Mouse (Mus musculus): ENCODE measurements around the gene Dapk3. TPM values are rescaled to one million over a fixed set of nuclear protein-coding genes. Genes with fewer than 3 reads are reported as not detected.
A peak's percentile ranks its signal among the peaks of the same experiment; 100 is the strongest.
"Not testable (repeated sequence)": the region's sequence is repeated elsewhere in the genome, so short reads cannot be mapped to it uniquely, and the experiment has no call there.

Gene Dapk3
- polyA plus RNA-seq, 1 experiment: 64.8 TPM

GRCm38 (mm10) chr10:81167200-81168086 is 15.4 kb upstream of the Dapk3 start, which contains the start of gene Pias4:
TSS of gene Pias4 (minus strand) at chr10:81167923.
- TF ChIP-seq POLR2A (IDR thresholded peaks at IDR 0.05; ENCODE audit: insufficient read depth, low read length) (no peak), CTCF (IDR thresholded peaks at IDR 0.05; ENCODE audit: low read depth, low read length) (no peak), EP300 (IDR thresholded peaks at IDR 0.05; ENCODE audit: insufficient read depth, low read depth, low read length) (no peak)
- H3K9me3 ChIP-seq (replicated peaks; ENCODE audit: control insufficient read depth, insufficient read depth, low read length, poor library complexity, severe bottlenecking): no peaks in the 10 kb centered on the region

GRCm38 (mm10) chr10:81168087-81168431 is 14.7 kb upstream of the Dapk3 start:
- peak overlapping the region; percentile 89 for H3K27ac ChIP-seq (ENCODE audit: insufficient read depth, low read length)
- no peaks in the 10 kb centered on the region for H3K4me1 ChIP-seq (ENCODE audit: control insufficient read depth, insufficient read depth, low read length)
- no peak for TF ChIP-seq EP300 (IDR thresholded peaks at IDR 0.05; ENCODE audit: insufficient read depth, low read depth, low read length)
- no peak for TF ChIP-seq POLR2A (IDR thresholded peaks at IDR 0.05; ENCODE audit: insufficient read depth, low read length)
- TF ChIP-seq CTCF (IDR thresholded peaks at IDR 0.05; ENCODE audit: low read depth, low read length): no peak
- H3K27me3 ChIP-seq (ENCODE audit: control insufficient read depth, insufficient read depth, low read length, poor library complexity, severe bottlenecking): no peaks in the 10 kb centered on the region
- peak overlapping the region; percentile 82 for H3K4me3 ChIP-seq (ENCODE audit: low read depth, low read length)
- peak overlapping the region; percentile 79 for H3K9ac ChIP-seq (ENCODE audit: low read depth, poor library complexity, severe bottlenecking)
- peaks cover 7% of the 10 kb centered on the region; the same call in 1 of the 2 replicates for H3K36me3 ChIP-seq (ENCODE audit: control insufficient read depth, insufficient read depth, low read length, poor library complexity, severe bottlenecking)
- H3K9me3 ChIP-seq (replicated peaks; ENCODE audit: control insufficient read depth, insufficient read depth, low read length, poor library complexity, severe bottlenecking): no peaks in the 10 kb centered on the region

More at GRCm38 (mm10) chr10:81167200-81168086, 15.4 kb upstream of the Dapk3 start, which contains the start of gene Pias4:
- peak within 1 kb of the TSS; percentile 89 for H3K27ac ChIP-seq (ENCODE audit: insufficient read depth, low read length)
- peak within 1 kb of the TSS; percentile 96 for H3K4me3 ChIP-seq (ENCODE audit: low read depth, low read length)
- H3K9ac ChIP-seq (ENCODE audit: low read depth, poor library complexity, severe bottlenecking): peak within 1 kb of the TSS; percentile 79
- no peaks in the 10 kb centered on the region for H3K4me1 ChIP-seq (ENCODE audit: control insufficient read depth, insufficient read depth, low read length)
- no peaks in the 10 kb centered on the region for H3K27me3 ChIP-seq (ENCODE audit: control insufficient read depth, insufficient read depth, low read length, poor library complexity, severe bottlenecking)
- peaks cover 7% of the 10 kb centered on the region; the same call in 1 of the 2 replicates for H3K36me3 ChIP-seq (ENCODE audit: control insufficient read depth, insufficient read depth, low read length, poor library complexity, severe bottlenecking)

GRCm38 (mm10) chr10:81168521-81169244 is 14.1 kb upstream of the Dapk3 start:
- H3K9me3 ChIP-seq (replicated peaks; ENCODE audit: control insufficient read depth, insufficient read depth, low read length, poor library complexity, severe bottlenecking): no peaks in the 10 kb centered on the region
- TF ChIP-seq CTCF (IDR thresholded peaks at IDR 0.05; ENCODE audit: low read depth, low read length): no peak
- peak; percentile 39 for TF ChIP-seq POLR2A (IDR thresholded peaks at IDR 0.05; ENCODE audit: insufficient read depth, low read length)
- H3K27ac ChIP-seq (ENCODE audit: insufficient read depth, low read length): peak overlapping the region; percentile 89
- peak overlapping the region; percentile 79 for H3K9ac ChIP-seq (ENCODE audit: low read depth, poor library complexity, severe bottlenecking)
- H3K27me3 ChIP-seq (ENCODE audit: control insufficient read depth, insufficient read depth, low read length, poor library complexity, severe bottlenecking): no peaks in the 10 kb centered on the region
- H3K4me1 ChIP-seq (ENCODE audit: control insufficient read depth, insufficient read depth, low read length): no peaks in the 10 kb centered on the region
- peak overlapping the region; percentile 82 for H3K4me3 ChIP-seq (ENCODE audit: low read depth, low read length)
- peaks cover 3% of the 10 kb centered on the region; the same call in 1 of the 2 replicates for H3K36me3 ChIP-seq (ENCODE audit: control insufficient read depth, insufficient read depth, low read length, poor library complexity, severe bottlenecking)

GRCm38 (mm10) chr10:81169411-81169900 is 13.3 kb upstream of the Dapk3 start:
- Histone ChIP-seq H3K9ac (ENCODE audit: low read depth, poor library complexity, severe bottlenecking) (peak overlapping the region; percentile 35; the same call in 1 of the 2 replicates), H3K4me3 (ENCODE audit: low read depth, low read length) (0 out of 2 replicates have a peak overlapping the region, but pooled peaks have one; percentile 29)
- not testable (repeated sequence) for H3K27ac ChIP-seq (ENCODE audit: insufficient read depth, low read length); H3K4me1 ChIP-seq (ENCODE audit: control insufficient read depth, insufficient read depth, low read length); H3K9me3 ChIP-seq (replicated peaks; ENCODE audit: control insufficient read depth, insufficient read depth, low read length, poor library complexity, severe bottlenecking); H3K36me3 ChIP-seq (ENCODE audit: control insufficient read depth, insufficient read depth, low read length, poor library complexity, severe bottlenecking); H3K27me3 ChIP-seq (ENCODE audit: control insufficient read depth, insufficient read depth, low read length, poor library complexity, severe bottlenecking)

- H3K9me3 ChIP-seq (replicated peaks; ENCODE audit: control insufficient read depth, insufficient read depth, low read length, poor library complexity, severe bottlenecking): no peaks in the 10 kb centered on the region
- peak overlapping the region; percentile 29 for H3K9ac ChIP-seq (ENCODE audit: low read depth, poor library complexity, severe bottlenecking)
- H3K27ac ChIP-seq (ENCODE audit: insufficient read depth, low read length): peak overlapping the region; percentile 79
- TF ChIP-seq CTCF (IDR thresholded peaks at IDR 0.05; ENCODE audit: low read depth, low read length) (no peak), POLR2A (IDR thresholded peaks at IDR 0.05; ENCODE audit: insufficient read depth, low read length) (no peak), EP300 (IDR thresholded peaks at IDR 0.05; ENCODE audit: insufficient read depth, low read depth, low read length) (no peak)
- H3K4me3 ChIP-seq (ENCODE audit: low read depth, low read length): peak overlapping the region; percentile 44
- no peaks in the 10 kb centered on the region for H3K27me3 ChIP-seq (ENCODE audit: control insufficient read depth, insufficient read depth, low read length, poor library complexity, severe bottlenecking)
- peaks cover 13% of the 10 kb centered on the region for H3K36me3 ChIP-seq (ENCODE audit: control insufficient read depth, insufficient read depth, low read length, poor library complexity, severe bottlenecking)
- no peaks in the 10 kb centered on the region for H3K4me1 ChIP-seq (ENCODE audit: control insufficient read depth, insufficient read depth, low read length)
Measured at GRCm38 (mm10) chr10:81173132-81173531, 9.7 kb upstream of the Dapk3 start.

All from ES-Bruce4 (cell line).